Mouse (Mus musculus) adrenal gland, postnatal 10 days (tissue): Measurements from ENCODE around the gene Defb25. TPM values are rescaled to one million over a fixed set of nuclear protein-coding genes. Genes with fewer than 3 reads are reported as not detected.

Experiments
- total RNA-seq, 2 experiments: library from RNA; stranded (reverse); gene quantifications; 2 replicates each; pipeline ENCODE4 v1.2.3; 2021

The Defb25 gene
- total RNA-seq, 2 experiments from 2014 or later: not detected

Other genes with a start within 250 kb of the Defb25 start
- 1 to 10 TPM; 1.8 to 2.8 TPM for gene Nrsn2, start 246.4 kb downstream of the Defb25 start, total RNA-seq
- gene Sox12, start 225.0 kb downstream of the Defb25 start, total RNA-seq: 10 to 100 TPM; 15.7 to 22.7 TPM
- 10 to 100 TPM in 1 of 2 experiments, 1 to 10 TPM in 1; 9.4 to 11.1 TPM for gene Zcchc3, start 208.0 kb downstream of the Defb25 start, total RNA-seq
- gene 6820408C15Rik, start 207.5 kb downstream of the Defb25 start, total RNA-seq: under 1 TPM; 0.42 to 0.79 TPM
- not detected for gene Defb23, start 158.4 kb downstream of the Defb25 start, total RNA-seq
- not detected for gene Defb20, start 146.0 kb downstream of the Defb25 start, total RNA-seq
- not detected for gene Defb22, start 132.9 kb downstream of the Defb25 start, total RNA-seq
- gene Defb26, start 111.4 kb downstream of the Defb25 start, total RNA-seq: not detected
- not detected for gene Defb28, start 104.8 kb downstream of the Defb25 start, total RNA-seq
- not detected for gene Defb29, start 83.0 kb downstream of the Defb25 start, total RNA-seq
- gene Gm17416, start 53.7 kb downstream of the Defb25 start, total RNA-seq: not detected
- not detected for gene Defb21, start 50.3 kb downstream of the Defb25 start, total RNA-seq
- gene Defb19, start 42.7 kb downstream of the Defb25 start, total RNA-seq: 1 to 10 TPM; 1.5 to 2.2 TPM
- not detected for gene Defb45, start 23.7 kb downstream of the Defb25 start, total RNA-seq
- under 1 TPM in 1 of 2 experiments, not detected in 1; 0.73 TPM for gene Defb36, start 18.7 kb downstream of the Defb25 start, total RNA-seq
- gene Rem1, start 3.9 kb upstream of the Defb25 start, total RNA-seq: 10 to 100 TPM in 1 of 2 experiments, 1 to 10 TPM in 1; 7.2 to 10.1 TPM
- gene H13, start 46.4 kb upstream of the Defb25 start, total RNA-seq: 100 to 1,000 TPM; 105 to 125 TPM
- 10 to 100 TPM; 24.5 to 26.7 TPM for gene Mcts2, start 64.0 kb upstream of the Defb25 start, total RNA-seq
- 100 to 1,000 TPM; 112 to 182 TPM for gene Id1, start 113.2 kb upstream of the Defb25 start, total RNA-seq
- gene Cox4i2, start 131.1 kb upstream of the Defb25 start, total RNA-seq: 1 to 10 TPM; 8.0 to 8.3 TPM
- 10 to 100 TPM; 49.3 to 56.2 TPM for gene Bcl2l1, start 208.7 kb upstream of the Defb25 start, total RNA-seq
- gene Tpx2, start 224.9 kb upstream of the Defb25 start, total RNA-seq: 10 to 100 TPM; 18.4 to 21.4 TPM